Mouse (Mus musculus) MEL (cell line): ENCODE measurements around the gene 2310033P09Rik. TPM values are rescaled to one million over a fixed set of nuclear protein-coding genes. Genes with fewer than 3 reads are reported as not detected.

ENCODE experiments used
- DNase-seq: peaks from one replicate; pipeline ENCODE4 v3.0.0; 2011; ENCODE audit warnings: low read depth, low spot score
- H3K27ac ChIP-seq: 2 replicates; pipeline ENCODE4 v1.5.1; 2012; ENCODE audit warnings: low read depth, mild to moderate bottlenecking, control low read depth, low read length, moderate library complexity; ENCODE audit not compliant: control insufficient read depth
- H3K27me3 ChIP-seq, 2 experiments: fragments of 150-350 bp in 1 of 2; sonication (generic) in 1 of 2; 2 replicates each; pipeline ENCODE4 v1.6.1; 2012; ENCODE audit warnings: low read length in 2 of 2, mild to moderate bottlenecking in 2 of 2, improper control_type of control experiment in 1 of 2, moderate library complexity in 1 of 2; ENCODE audit not compliant: insufficient read depth in 2 of 2, control insufficient read depth in 1 of 2
- H3K36me3 ChIP-seq, 2 experiments: 2 replicates each; pipeline ENCODE4 v1.6.1; 2012 to 2014; ENCODE audit warnings: low read length in 2 of 2, improper control_type of control experiment in 1 of 2, inconsistent platforms in 1 of 2, mild to moderate bottlenecking in 1 of 2; ENCODE audit not compliant: insufficient read depth in 2 of 2, control insufficient read depth in 1 of 2
- H3K4me1 ChIP-seq, 2 experiments: fragments of 150-350 bp in 1 of 2; sonication (generic) in 1 of 2; 2 replicates each; pipeline ENCODE4 v1.6.1; 2012; ENCODE audit warnings: low read length in 2 of 2, improper control_type of control experiment in 1 of 2, mild to moderate bottlenecking in 1 of 2; ENCODE audit not compliant: insufficient read depth in 2 of 2, control insufficient read depth in 1 of 2
- H3K4me3 ChIP-seq, 2 experiments: fragments of 150-350 bp in 1 of 2; sonication (generic) in 1 of 2; 2 replicates each; pipeline ENCODE4 v1.5.1; 2012; ENCODE audit warnings: low read depth in 2 of 2, low read length in 2 of 2, mild to moderate bottlenecking in 2 of 2, moderate library complexity in 2 of 2, control low read depth in 1 of 2, improper control_type of control experiment in 1 of 2; ENCODE audit not compliant: control insufficient read depth in 1 of 2, insufficient read depth in 1 of 2
- H3K79me2 ChIP-seq: 2 replicates; pipeline ENCODE4 v1.6.1; 2012; ENCODE audit warnings: mild to moderate bottlenecking, low read length, moderate library complexity; ENCODE audit not compliant: control insufficient read depth, poor library complexity, insufficient read depth
- H3K9ac ChIP-seq: 2 replicates; pipeline ENCODE4 v1.6.1; 2012; ENCODE audit warnings: low read depth, mild to moderate bottlenecking, control low read depth, low read length, moderate library complexity; ENCODE audit not compliant: control insufficient read depth, poor library complexity, severe bottlenecking
- H3K9me3 ChIP-seq: fragments of 150-350 bp; sonication (generic); replicated peaks from 2 replicates; pipeline ENCODE4 v1.6.1; 2012; ENCODE audit warnings: mild to moderate bottlenecking, low read length, improper control_type of control experiment, moderate library complexity; ENCODE audit not compliant: insufficient read depth
- BHLHE40 ChIP-seq: IDR thresholded peaks from 2 replicates; pipeline ENCODE4 v1.6.1; 2012; ENCODE audit warnings: low read depth, mild to moderate bottlenecking, inconsistent platforms, low read length, improper control_type of control experiment, borderline replicate concordance
- CHD2 ChIP-seq: IDR thresholded peaks from 2 replicates; pipeline ENCODE4 v1.6.1; 2011; ENCODE audit warnings: low read length, improper control_type of control experiment
- CTCF ChIP-seq, 3 experiments: IDR thresholded peaks in 2 of 3; conservative IDR thresholded peaks in 1 of 3; 2 replicates each; pipeline ENCODE4 v1.5.1; 2011 to 2012; ENCODE audit warnings: low read length in 3 of 3, low read depth in 2 of 3, mild to moderate bottlenecking in 2 of 3, improper control_type of control experiment in 1 of 3, inconsistent platforms in 1 of 3, mixed read lengths in 1 of 3, moderate library complexity in 1 of 3; ENCODE audit not compliant: control insufficient read depth in 1 of 3, insufficient read depth in 1 of 3, poor library complexity in 1 of 3, severe bottlenecking in 1 of 3
- ELF1 ChIP-seq: IDR thresholded peaks from 2 replicates; pipeline ENCODE4 v1.6.1; 2014; ENCODE audit warnings: low read depth, mild to moderate bottlenecking, inconsistent platforms, low read length, improper control_type of control experiment, moderate library complexity
- EP300 ChIP-seq, 2 experiments: IDR thresholded peaks; 2 replicates each; pipeline ENCODE4 v1.6.1; 2011; ENCODE audit warnings: improper control_type of control experiment in 2 of 2, low read length in 2 of 2, low read depth in 1 of 2, mild to moderate bottlenecking in 1 of 2
- GABPA ChIP-seq: IDR thresholded peaks from 2 replicates; pipeline ENCODE4 v1.6.1; 2012; ENCODE audit warnings: low read depth, mild to moderate bottlenecking, inconsistent platforms, low read length, improper control_type of control experiment, moderate library complexity
- MEF2A ChIP-seq: IDR thresholded peaks from 2 replicates; pipeline ENCODE4 v1.6.1; 2014; ENCODE audit warnings: low read depth, mild to moderate bottlenecking, inconsistent platforms, low read length, improper control_type of control experiment; ENCODE audit not compliant: poor library complexity, insufficient replicate concordance, severe bottlenecking; ENCODE audit errors: extremely low read depth
- MXI1 ChIP-seq: IDR thresholded peaks from 2 replicates; pipeline ENCODE4 v1.6.1; 2011; ENCODE audit warnings: mild to moderate bottlenecking, low read depth, low read length, improper control_type of control experiment
- MYC ChIP-seq: IDR thresholded peaks from 2 replicates; pipeline ENCODE4 v1.6.1; 2011; ENCODE audit warnings: low read depth, mild to moderate bottlenecking, low read length, improper control_type of control experiment, moderate library complexity
- POLR2AphosphoS2 ChIP-seq: IDR thresholded peaks from 2 replicates; pipeline ENCODE4 v1.6.1; 2011; ENCODE audit warnings: low read length, improper control_type of control experiment
- SIN3A ChIP-seq: IDR thresholded peaks from 2 replicates; pipeline ENCODE4 v1.6.1; 2012; ENCODE audit warnings: low read length, improper control_type of control experiment, inconsistent platforms
- SMC3 ChIP-seq: IDR thresholded peaks from 2 replicates; pipeline ENCODE4 v1.6.1; 2011; ENCODE audit warnings: low read depth, low read length, improper control_type of control experiment
- TAL1 ChIP-seq: IDR thresholded peaks from 2 replicates; pipeline ENCODE4 v1.6.1; 2012; ENCODE audit warnings: mild to moderate bottlenecking, inconsistent platforms, low read length, moderate library complexity, mixed read lengths
- TCF12 ChIP-seq: IDR thresholded peaks from 2 replicates; pipeline ENCODE4 v1.6.1; 2014; ENCODE audit warnings: low read depth, mild to moderate bottlenecking, inconsistent platforms, low read length, improper control_type of control experiment, moderate library complexity
- polyA plus RNA-seq, 2 experiments: library from polyadenylated mRNA; stranded (reverse) in 1 of 2; unstranded in 1 of 2; fragments of >175 nt in 1 of 2; fragments of >200 nt in 1 of 2; gene quantifications; 2 replicates each; pipeline versions ENCODE4 v1.2.1 to v1.2.4; 2012; ENCODE audit warnings: low replicate concordance in 2 of 2, low read depth in 1 of 2; ENCODE audit not compliant: insufficient read length in 2 of 2, insufficient read depth in 1 of 2, missing spikeins in 1 of 2
- total RNA-seq: library from RNA; depleted of rRNA; stranded (reverse); fragments of 300-350 nt; gene quantifications from 2 replicates; pipeline ENCODE4 v1.2.3, GENCODE M21; 2012

2310033P09Rik gene
- total and polyA plus RNA-seq, 3 experiments: 35.5 to 59.8 TPM; not detected in 1

GRCm38 (mm10) chr11:59221604-59222003 is 13.5 kb downstream of the 2310033P09Rik start:
- Histone ChIP-seq H3K27me3 (no peaks in the 10 kb centered on the region), H3K79me2 (peaks cover 96% of the 10 kb centered on the region), H3K4me1 (peaks cover 44 to 60% of the 10 kb centered on the region in 2 experiments), H3K4me3 (no peak overlapping the region), H3K27ac (no peak overlapping the region), H3K36me3 (peaks cover 24 to 80% of the 10 kb centered on the region in 2 experiments), H3K9ac (no peak overlapping the region), H3K9me3 (no peaks in the 10 kb centered on the region)
- TF ChIP-seq BHLHE40 (no peak), EP300 (IDR thresholded peaks at IDR 0.05; ENCODE audit: low read depth in 1 of 2, low read length in 2 of 2) (no peak), GABPA (no peak), TAL1 (no peak)
- DNase-seq: peak; percentile 57

- no peak for TF ChIP-seq SIN3A
- no peak for TF ChIP-seq MYC
- TF ChIP-seq TCF12: no peak
- TF ChIP-seq CHD2: no peak
- TF ChIP-seq MXI1: no peak
- TF ChIP-seq CTCF (IDR thresholded peaks at IDR 0.05 in 2 of 3, conservative IDR thresholded peaks at IDR 0.05 in 1 of 3; ENCODE audit: control insufficient read depth in 1 of 3, insufficient read depth in 1 of 3, low read depth in 2 of 3, low read length in 3 of 3, poor library complexity in 1 of 3, severe bottlenecking in 1 of 3): no peak
- no peak for TF ChIP-seq SMC3
- TF ChIP-seq POLR2AphosphoS2: no peak
- TF ChIP-seq MEF2A: no peak
- no peak overlapping the region for H3K4me3 ChIP-seq
- DNase-seq: no peak
- peaks cover 96% of the 10 kb centered on the region for H3K79me2 ChIP-seq
- no peaks in the 10 kb centered on the region for H3K27me3 ChIP-seq
- H3K36me3 ChIP-seq: peaks cover 23 to 77% of the 10 kb centered on the region in 2 experiments
- peaks cover 37 to 57% of the 10 kb centered on the region in 2 experiments for H3K4me1 ChIP-seq
- no peaks in the 10 kb centered on the region for H3K9me3 ChIP-seq
- no peak overlapping the region for H3K27ac ChIP-seq
- no peak overlapping the region for H3K9ac ChIP-seq
Measured at GRCm38 (mm10) chr11:59222306-59222705, 14.2 kb downstream of the 2310033P09Rik start.

- H3K9me3 ChIP-seq: no peaks in the 10 kb centered on the region
- no peak for DNase-seq
- peaks cover 34 to 46% of the 10 kb centered on the region in 2 experiments for H3K4me1 ChIP-seq
- H3K79me2 ChIP-seq: peaks cover 91% of the 10 kb centered on the region
- no peak overlapping the region for H3K27ac ChIP-seq
- no peak overlapping the region for H3K4me3 ChIP-seq
- H3K27me3 ChIP-seq: no peaks in the 10 kb centered on the region
- peaks cover 16 to 64% of the 10 kb centered on the region in 2 experiments for H3K36me3 ChIP-seq
- TF ChIP-seq MXI1 (peak; percentile 54), BHLHE40 (peak; percentile 82; the same call in 1 of the 2 replicates), ELF1 (no peak), SMC3 (no peak), EP300 (IDR thresholded peaks at IDR 0.05; ENCODE audit: low read depth in 1 of 2, low read length in 2 of 2) (peak in 1 of 2 experiments; percentile 17; a peak in 1 of 4 replicates)
- no peak overlapping the region for H3K9ac ChIP-seq
Measured at GRCm38 (mm10) chr11:59224025-59224424, 15.9 kb downstream of the 2310033P09Rik start.
